Mouse (Mus musculus) embryonic facial prominence, embryonic 14.5 days (tissue): ENCODE results near the gene Mrm3. TPM values are rescaled to one million over a fixed set of nuclear protein-coding genes. Genes with fewer than 3 reads are reported as not detected.

Experiments used
- ATAC-seq: fragments of 200-750 bp; cut with Nextera tagmentation; 2 replicates; pipeline ENCODE4 v1.8.0; 2017; ENCODE audit warnings: low read depth, moderate number of reproducible peaks, moderate TSS enrichment
- DNase-seq: peaks from one replicate; pipeline ENCODE4 v3.0.0-alpha.2; 2015; ENCODE audit warnings: low spot score
- H3K27ac ChIP-seq: fragments of 300-500 bp; sonication (generic); replicated peaks from 2 replicates; pipeline ENCODE4 v1.5.1; 2014; ENCODE audit warnings: low read depth, mild to moderate bottlenecking, low read length, moderate library complexity
- H3K27me3 ChIP-seq: fragments of 300-500 bp; sonication (generic); replicated peaks from 2 replicates; pipeline ENCODE4 v1.6.1; 2014; ENCODE audit warnings: low read length; ENCODE audit not compliant: control insufficient read depth, insufficient read depth
- H3K36me3 ChIP-seq: fragments of 300-500 bp; sonication (generic); 2 replicates; pipeline ENCODE4 v1.6.1; 2014; ENCODE audit warnings: low read length, mixed read lengths; ENCODE audit not compliant: control insufficient read depth, insufficient read depth
- H3K4me1 ChIP-seq: fragments of 300-500 bp; sonication (generic); 2 replicates; pipeline ENCODE4 v1.6.1; 2014; ENCODE audit warnings: antibody characterized with exemption, low read length; ENCODE audit not compliant: control insufficient read depth, insufficient read depth
- H3K4me2 ChIP-seq: fragments of 300-500 bp; sonication (generic); 2 replicates; pipeline ENCODE4 v1.6.1; 2014; ENCODE audit warnings: low read depth, mild to moderate bottlenecking, low read length, moderate library complexity, mixed read lengths
- H3K4me3 ChIP-seq: fragments of 300-500 bp; sonication (generic); 2 replicates; pipeline ENCODE4 v1.5.1; 2014; ENCODE audit warnings: low read depth, mild to moderate bottlenecking, low read length
- H3K9ac ChIP-seq: fragments of 300-500 bp; sonication (generic); 2 replicates; pipeline ENCODE4 v1.6.1; 2014; ENCODE audit warnings: low read depth, mild to moderate bottlenecking, low read length, moderate library complexity, mixed read lengths
- H3K9me3 ChIP-seq: fragments of 300-500 bp; sonication (generic); 2 replicates; pipeline ENCODE4 v1.6.1; 2016; ENCODE audit warnings: low read length; ENCODE audit not compliant: control insufficient read depth
- WGBS: fragments of 180-500 bp; shearing (Covaris S2); extraction: QIAGEN DNeasy Blood & Tissue Kit; methylation state at CpG from one replicate; pipeline ENCODE4 v1.1.7; 2014; 5-methylcytosine and 5-hydroxymethylcytosine counted together
- polyA plus RNA-seq: library from polyadenylated mRNA; unstranded; fragments of >200 nt; fragmentation: Nextera tagmentation; extraction: Ambion mirVana; gene quantifications from 2 replicates; pipeline ENCODE4 v1.2.1, GENCODE M21; 2014

The Mrm3 gene
- polyA plus RNA-seq, 1 experiment from 2014 or later, result 23.8 TPM

DNA sequence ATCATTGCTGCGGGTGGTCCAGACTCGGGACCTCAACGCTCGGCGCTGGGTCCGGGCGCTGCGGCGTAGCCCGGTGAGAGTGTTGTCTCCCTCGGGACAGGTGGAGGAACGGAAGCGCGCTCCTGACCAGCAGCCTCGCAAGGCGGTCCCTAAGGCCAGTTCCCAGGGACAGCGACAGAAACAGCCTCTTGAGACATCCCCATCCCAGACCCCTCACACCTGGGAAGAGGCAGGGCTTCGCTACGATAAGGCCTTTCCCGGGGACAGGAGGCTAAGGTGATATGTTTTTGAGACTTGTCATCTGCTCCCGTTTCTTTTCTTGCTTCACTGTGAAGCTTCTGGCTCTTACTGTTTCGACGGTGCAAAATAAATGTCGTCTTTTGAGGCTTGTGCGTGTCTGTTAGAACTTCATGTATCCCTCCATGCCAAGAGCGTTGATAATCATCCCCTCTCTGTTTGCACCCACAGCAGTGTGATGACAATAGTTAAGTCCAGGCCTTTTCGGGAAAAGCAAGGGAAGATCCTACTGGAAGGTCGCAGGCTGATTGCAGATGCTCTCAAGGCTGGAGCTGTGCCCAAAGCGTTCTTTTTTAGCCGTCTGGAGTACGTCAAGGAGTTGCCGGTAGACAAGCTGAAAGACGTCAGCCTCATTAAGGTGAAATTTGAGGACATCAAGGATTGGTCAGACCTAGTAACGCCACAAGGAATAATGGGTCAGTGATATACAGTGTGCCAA is 464 bp downstream of the Mrm3 start:
- Histone ChIP-seq H3K9me3 (no peaks in the 10 kb centered on the region), H3K27me3 (no peaks in the 10 kb centered on the region), H3K4me3 (peak overlapping the region; percentile 90), H3K4me1 (peaks cover 14% of the 10 kb centered on the region), H3K4me2 (peak overlapping the region; percentile 72), H3K27ac (peak overlapping the region; percentile 78; the same call in 1 of the 2 replicates), H3K36me3 (peaks cover 38% of the 10 kb centered on the region), H3K9ac (peak overlapping the region; percentile 87)
- ATAC-seq (peak; percentile 21; the same call in 1 of the 2 replicates), DNase-seq (no peak)
- WGBS, result 1% methylated on average over 32 of the region's 34 CpGs

DNA sequence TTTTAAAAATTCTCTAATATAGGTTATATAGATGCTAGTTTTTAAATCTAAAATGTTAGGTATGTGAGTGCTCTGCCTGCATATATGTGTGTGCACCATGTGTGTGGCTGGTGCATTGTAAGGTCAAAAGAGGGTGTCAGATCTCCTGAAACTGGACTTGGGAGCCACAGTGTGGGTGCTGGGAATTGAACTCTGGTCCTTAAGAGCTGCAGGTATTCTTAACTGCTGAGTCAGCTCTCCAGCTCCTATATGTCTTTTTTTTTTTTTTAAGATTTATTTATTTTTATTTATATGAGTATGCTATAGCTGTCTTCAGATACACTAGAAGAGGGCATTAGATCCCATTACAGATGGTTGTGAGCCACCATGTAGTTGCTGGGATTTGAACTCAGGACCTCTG is 2.9 kb downstream of the Mrm3 start:
- Histone ChIP-seq H3K9me3 (no peaks in the 10 kb centered on the region), H3K36me3 (peaks cover 40% of the 10 kb centered on the region; the same call in 1 of the 2 replicates), H3K4me2 (no peak overlapping the region), H3K27me3 (no peaks in the 10 kb centered on the region), H3K9ac (no peak overlapping the region), H3K4me1 (peaks cover 14% of the 10 kb centered on the region), H3K27ac (no peak overlapping the region), H3K4me3 (no peak overlapping the region)
- DNase-seq, result no peak
- no peak for ATAC-seq

DNA sequence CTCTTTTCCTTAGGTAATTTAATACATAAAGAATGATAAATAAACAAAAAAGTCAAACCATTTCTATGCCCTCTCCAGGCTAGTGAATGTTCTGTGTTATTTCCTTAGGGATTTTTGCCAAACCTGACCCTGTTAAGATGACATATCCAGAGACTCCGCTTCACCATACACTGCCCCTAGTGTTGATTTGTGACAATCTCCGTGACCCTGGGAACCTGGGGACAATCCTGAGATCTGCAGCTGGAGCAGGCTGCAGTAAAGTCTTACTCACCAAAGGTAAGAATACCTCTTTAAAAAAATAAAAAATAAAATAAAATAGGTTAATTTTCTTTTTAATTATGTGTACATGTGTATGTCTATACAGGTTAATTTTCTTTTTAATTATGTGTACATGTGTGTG is 3.7 kb downstream of the Mrm3 start:
- Histone ChIP-seq H3K9me3 (no peaks in the 10 kb centered on the region), H3K36me3 (peaks cover 43% of the 10 kb centered on the region; the same call in 1 of the 2 replicates), H3K9ac (no peak overlapping the region), H3K27me3 (no peaks in the 10 kb centered on the region), H3K27ac (no peak overlapping the region), H3K4me3 (no peak overlapping the region), H3K4me2 (no peak overlapping the region), H3K4me1 (peaks cover 14% of the 10 kb centered on the region)
- ATAC-seq (no peak), DNase-seq (no peak)
- WGBS, result 48% methylated on average over 2 of the region's 2 CpGs

DNA sequence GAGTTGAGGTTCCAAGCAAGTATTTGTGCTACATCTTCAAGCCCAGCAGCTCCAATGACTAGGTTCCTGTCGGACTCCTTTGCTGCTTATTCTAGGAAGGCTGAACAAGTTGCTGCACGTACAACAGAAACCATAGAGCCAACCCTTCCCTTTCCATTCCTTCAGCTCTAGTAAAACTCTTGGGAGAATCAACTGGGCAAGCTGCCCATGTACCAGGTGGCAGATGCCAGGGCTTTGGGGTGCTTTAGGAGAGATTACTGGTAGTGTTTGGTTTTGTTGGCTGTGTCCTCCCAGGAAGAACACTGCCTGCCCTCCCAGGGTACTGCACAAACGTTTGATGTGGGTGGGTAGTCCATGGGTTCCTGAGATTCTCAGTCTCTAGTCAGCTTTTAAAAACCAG is 8.5 kb downstream of the Mrm3 start:
- H3K27ac ChIP-seq, result no peak overlapping the region
- DNase-seq (peak; percentile 48), ATAC-seq (no peak)
- H3K9me3 ChIP-seq, result no peaks in the 10 kb centered on the region
- no peaks in the 10 kb centered on the region for H3K27me3 ChIP-seq
- H3K4me3 ChIP-seq, result no peak overlapping the region
- no peak overlapping the region for H3K9ac ChIP-seq
- peaks cover 49% of the 10 kb centered on the region; the same call in 1 of the 2 replicates for H3K36me3 ChIP-seq
- H3K4me2 ChIP-seq, result no peak overlapping the region
- WGBS, result 54% methylated on average over 3 of the region's 3 CpGs
- H3K4me1 ChIP-seq, result 0 out of 2 replicates have a peak, but pooled peaks cover 11% of the 10 kb centered on the region

GRCm38 (mm10) chr11:76253145-76253917 is 9.8 kb downstream of the Mrm3 start:
- peak; percentile 74 for ATAC-seq
- no peak overlapping the region for H3K4me3 ChIP-seq
- H3K36me3 ChIP-seq, result peaks cover 47% of the 10 kb centered on the region
- no peak overlapping the region for H3K9ac ChIP-seq
- 40% methylated on average over 5 of the region's 5 CpGs for WGBS
- no peaks in the 10 kb centered on the region for H3K9me3 ChIP-seq
- DNase-seq, result peak; percentile 91
- H3K27me3 ChIP-seq, result no peaks in the 10 kb centered on the region
- H3K4me2 ChIP-seq, result no peak overlapping the region
- 0 out of 2 replicates have a peak, but pooled peaks cover 11% of the 10 kb centered on the region for H3K4me1 ChIP-seq
- peak overlapping the region; percentile 49 for H3K27ac ChIP-seq

- H3K4me2 ChIP-seq, result no peak overlapping the region
- WGBS, result 74% methylated on average over 4 of the region's 4 CpGs
- no peaks in the 10 kb centered on the region for H3K27me3 ChIP-seq
- H3K9ac ChIP-seq, result no peak overlapping the region
- no peak overlapping the region for H3K27ac ChIP-seq
- ATAC-seq (peak; percentile 30; the same call in 1 of the 2 replicates), DNase-seq (no peak)
- no peak overlapping the region for H3K4me3 ChIP-seq
- no peaks in the 10 kb centered on the region for H3K9me3 ChIP-seq
- H3K4me1 ChIP-seq, result 0 out of 2 replicates have a peak, but pooled peaks cover 11% of the 10 kb centered on the region
- peaks cover 47% of the 10 kb centered on the region for H3K36me3 ChIP-seq
These were observed 10.4 kb downstream of the Mrm3 start for GRCm38 (mm10) chr11:76253918-76254264.

GRCm38 (mm10) chr11:76255431-76256001 is 12.0 kb downstream of the Mrm3 start:
- Histone ChIP-seq H3K9me3 (no peaks in the 10 kb centered on the region), H3K4me1 (0 out of 2 replicates have a peak, but pooled peaks cover 11% of the 10 kb centered on the region), H3K4me3 (no peak overlapping the region), H3K9ac (no peak overlapping the region), H3K36me3 (peaks cover 45% of the 10 kb centered on the region), H3K27me3 (no peaks in the 10 kb centered on the region), H3K4me2 (no peak overlapping the region), H3K27ac (no peak overlapping the region; the same call in 1 of the 2 replicates)
- ATAC-seq (peak; percentile 19; the same call in 1 of the 2 replicates), DNase-seq (peak; percentile 61)
- 41% methylated on average over 4 of the region's 4 CpGs for WGBS

DNA sequence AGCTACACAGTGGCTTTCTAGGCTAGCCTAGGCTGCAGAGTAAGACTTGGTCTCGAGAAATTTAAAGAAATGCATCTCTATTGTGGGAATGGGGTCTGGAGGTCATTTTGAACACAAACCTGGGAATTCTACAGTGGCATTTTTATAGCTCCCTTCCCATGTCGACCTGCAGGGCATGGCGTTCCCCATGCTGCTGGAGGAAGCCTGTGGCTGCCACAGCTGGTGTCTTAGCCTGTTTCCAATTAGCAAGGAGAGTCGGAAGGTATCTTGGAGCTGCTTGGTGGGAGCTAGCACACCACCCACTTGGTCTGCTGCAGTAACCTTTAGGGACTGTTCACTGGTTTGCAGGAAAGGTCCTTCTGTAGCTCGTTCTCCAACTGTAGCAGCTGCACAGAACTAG is 12.6 kb downstream of the Mrm3 start:
- no peaks in the 10 kb centered on the region for H3K9me3 ChIP-seq

More for the DNA sequence above, 12.6 kb downstream of the Mrm3 start:
- DNase-seq (no peak), ATAC-seq (no peak)
- Histone ChIP-seq H3K9ac (no peak overlapping the region; the same call in 1 of the 2 replicates), H3K27me3 (no peaks in the 10 kb centered on the region), H3K4me2 (no peak overlapping the region), H3K4me3 (no peak overlapping the region), H3K36me3 (peaks cover 45% of the 10 kb centered on the region), H3K4me1 (0 out of 2 replicates have a peak, but pooled peaks cover 11% of the 10 kb centered on the region), H3K27ac (peak overlapping the region; percentile 13; the same call in 1 of the 2 replicates)
- 19% methylated on average over 5 of the region's 5 CpGs for WGBS
